Mouse (Mus musculus): ENCODE measurements around the gene Aldh1l1. TPM values are rescaled to one million over a fixed set of nuclear protein-coding genes. Genes with fewer than 3 reads are reported as not detected.
A peak's percentile ranks its signal among the peaks of the same experiment; 100 is the strongest.

Aldh1l1 gene
- polyA plus RNA-seq, 1 experiment from 2014 or later: 6.5 TPM

- H3K4me1 ChIP-seq (ENCODE audit: control insufficient read depth, insufficient read depth, low read length): peaks cover 15% of the 10 kb centered on the region
- 73% methylated on average over 3 of the region's 3 CpGs for WGBS
- H3K9ac ChIP-seq (ENCODE audit: low read length): no peak overlapping the region
- no peak overlapping the region for H3K4me3 ChIP-seq (ENCODE audit: low read length)
- H3K36me3 ChIP-seq (ENCODE audit: control insufficient read depth, insufficient read depth): no peaks in the 10 kb centered on the region
- H3K4me2 ChIP-seq (ENCODE audit: low read depth, low read length): no peak overlapping the region
- no peaks in the 10 kb centered on the region; the same call in 1 of the 2 replicates for H3K27me3 ChIP-seq (ENCODE audit: control insufficient read depth, insufficient read depth, low read length)
- no peaks in the 10 kb centered on the region for H3K9me3 ChIP-seq (replicated peaks; ENCODE audit: control insufficient read depth, low read length)
- no peak overlapping the region for H3K27ac ChIP-seq (ENCODE audit: low read length)
- no peak for ATAC-seq (replicated peaks; ENCODE audit: extremely low read depth, insufficient read depth, low FRiP score)
These were observed 7.9 kb downstream of the Aldh1l1 start for GRCm38 (mm10) chr6:90494155-90494554.

DNA sequence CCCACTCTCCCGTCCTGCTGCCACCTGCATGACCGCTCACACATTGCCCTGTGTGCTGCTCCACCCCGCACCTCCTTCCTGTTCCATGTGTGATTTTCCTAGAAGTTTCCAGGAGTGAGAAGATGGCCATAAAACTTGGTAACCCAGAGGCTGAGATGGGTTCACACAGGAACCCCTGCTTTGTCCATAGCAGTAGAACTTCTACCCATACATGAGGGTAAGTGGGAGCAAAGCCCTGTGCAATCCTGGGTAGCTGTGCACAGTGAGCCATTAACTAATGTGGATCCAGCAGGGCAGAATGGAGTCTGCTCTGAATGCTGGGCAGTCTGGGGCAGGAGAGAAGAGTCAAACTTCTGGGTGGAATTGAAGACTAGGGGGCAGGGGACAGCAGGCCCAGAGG is 8.3 kb downstream of the Aldh1l1 start:
- H3K9me3 ChIP-seq (replicated peaks; ENCODE audit: control insufficient read depth, low read length): no peaks in the 10 kb centered on the region
- 88% methylated on average over 3 of the region's 3 CpGs for WGBS
- H3K4me2 ChIP-seq (ENCODE audit: low read depth, low read length): no peak overlapping the region
- H3K4me3 ChIP-seq (ENCODE audit: low read length): no peak overlapping the region
- no peaks in the 10 kb centered on the region for H3K36me3 ChIP-seq (ENCODE audit: control insufficient read depth, insufficient read depth)
- H3K27me3 ChIP-seq (ENCODE audit: control insufficient read depth, insufficient read depth, low read length): no peaks in the 10 kb centered on the region; the same call in 1 of the 2 replicates
- H3K9ac ChIP-seq (ENCODE audit: low read length): no peak overlapping the region
- peaks cover 19% of the 10 kb centered on the region for H3K4me1 ChIP-seq (ENCODE audit: control insufficient read depth, insufficient read depth, low read length)
- no peak for ATAC-seq (replicated peaks; ENCODE audit: extremely low read depth, insufficient read depth, low FRiP score)
- no peak overlapping the region for H3K27ac ChIP-seq (ENCODE audit: low read length)

DNA sequence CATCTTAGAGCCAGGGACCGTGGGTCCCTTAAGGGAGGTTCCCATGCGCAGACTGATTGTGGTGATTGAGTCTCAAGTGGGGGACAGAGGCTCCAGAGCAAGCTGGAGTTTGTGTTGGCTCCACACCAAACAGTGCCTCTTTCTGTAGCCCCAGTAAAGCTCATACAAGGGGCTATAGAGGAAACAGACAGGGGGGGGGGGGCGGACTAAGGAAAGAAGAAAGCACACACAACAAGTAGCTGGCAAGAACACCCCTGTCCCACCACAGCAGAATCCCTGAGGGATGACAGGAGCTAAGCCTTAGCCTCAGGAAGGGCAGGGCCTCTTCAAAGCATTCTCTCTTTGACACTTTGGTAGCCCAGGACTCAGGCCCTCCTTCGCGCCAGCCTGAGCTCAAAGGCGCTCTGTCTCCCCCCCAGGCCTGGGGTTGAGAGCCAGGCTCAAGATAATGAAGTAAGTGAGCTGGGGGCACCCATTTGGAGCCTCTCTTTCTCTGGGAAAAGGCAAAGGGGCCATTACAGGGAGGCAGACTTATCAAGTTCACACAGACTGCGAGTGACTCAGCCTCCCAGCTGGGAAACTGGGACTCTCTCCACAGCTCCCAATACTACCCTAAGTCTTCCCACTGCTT is 9.2 kb downstream of the Aldh1l1 start:
- Histone ChIP-seq H3K9ac (ENCODE audit: low read length) (peak overlapping the region; percentile 47), H3K4me1 (ENCODE audit: control insufficient read depth, insufficient read depth, low read length) (peaks cover 23% of the 10 kb centered on the region), H3K9me3 (replicated peaks; ENCODE audit: control insufficient read depth, low read length) (no peaks in the 10 kb centered on the region), H3K36me3 (ENCODE audit: control insufficient read depth, insufficient read depth) (no peaks in the 10 kb centered on the region), H3K4me3 (ENCODE audit: low read length) (no peak overlapping the region), H3K4me2 (ENCODE audit: low read depth, low read length) (no peak overlapping the region), H3K27ac (ENCODE audit: low read length) (peak overlapping the region; percentile 80), H3K27me3 (ENCODE audit: control insufficient read depth, insufficient read depth, low read length) (no peaks in the 10 kb centered on the region; the same call in 1 of the 2 replicates)
- 40% methylated on average over 7 of the region's 7 CpGs for WGBS
- peak; percentile 44 for ATAC-seq (replicated peaks; ENCODE audit: extremely low read depth, insufficient read depth, low FRiP score)

- Histone ChIP-seq H3K4me3 (ENCODE audit: low read length) (no peak overlapping the region), H3K27ac (ENCODE audit: low read length) (peak overlapping the region; percentile 2; the same call in 1 of the 2 replicates), H3K9me3 (replicated peaks; ENCODE audit: control insufficient read depth, low read length) (no peaks in the 10 kb centered on the region), H3K9ac (ENCODE audit: low read length) (no peak overlapping the region), H3K4me1 (ENCODE audit: control insufficient read depth, insufficient read depth, low read length) (peaks cover 27% of the 10 kb centered on the region), H3K4me2 (ENCODE audit: low read depth, low read length) (no peak overlapping the region), H3K27me3 (ENCODE audit: control insufficient read depth, insufficient read depth, low read length) (no peaks in the 10 kb centered on the region; the same call in 1 of the 2 replicates), H3K36me3 (ENCODE audit: control insufficient read depth, insufficient read depth) (no peaks in the 10 kb centered on the region)
- WGBS: 36% methylated on average over 3 of the region's 3 CpGs
- ATAC-seq (replicated peaks; ENCODE audit: extremely low read depth, insufficient read depth, low FRiP score): no peak
These were observed 10.0 kb downstream of the Aldh1l1 start for GRCm38 (mm10) chr6:90496217-90496616.

DNA sequence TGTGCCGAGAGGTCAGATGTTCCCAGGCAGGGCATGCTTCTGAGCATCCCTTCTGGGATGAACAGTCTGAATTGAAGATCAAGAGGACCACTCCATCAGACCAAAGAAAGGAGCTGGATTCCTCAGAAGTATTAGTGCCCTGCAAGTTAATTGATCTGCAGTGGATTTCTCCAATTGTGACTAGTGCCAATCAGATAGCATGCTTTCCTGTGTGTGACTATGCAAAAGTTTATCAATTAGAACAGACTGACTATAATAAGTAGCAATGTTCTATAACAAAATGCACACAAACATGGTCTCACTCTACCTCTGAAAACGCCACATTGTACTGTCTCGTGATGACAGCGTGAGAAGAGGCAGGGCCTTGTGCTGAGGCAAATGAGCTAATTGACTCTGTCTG is 13.3 kb downstream of the Aldh1l1 start:
- Histone ChIP-seq H3K4me3 (ENCODE audit: low read length) (no peak overlapping the region), H3K4me1 (ENCODE audit: control insufficient read depth, insufficient read depth, low read length) (peaks cover 32% of the 10 kb centered on the region), H3K4me2 (ENCODE audit: low read depth, low read length) (no peak overlapping the region), H3K9me3 (replicated peaks; ENCODE audit: control insufficient read depth, low read length) (no peaks in the 10 kb centered on the region), H3K9ac (ENCODE audit: low read length) (no peak overlapping the region), H3K27ac (ENCODE audit: low read length) (peak overlapping the region; percentile 29; the same call in 1 of the 2 replicates), H3K27me3 (ENCODE audit: control insufficient read depth, insufficient read depth, low read length) (no peaks in the 10 kb centered on the region; the same call in 1 of the 2 replicates), H3K36me3 (ENCODE audit: control insufficient read depth, insufficient read depth) (no peaks in the 10 kb centered on the region)
- no peak for ATAC-seq (replicated peaks; ENCODE audit: extremely low read depth, insufficient read depth, low FRiP score)
- 47% methylated on average over 4 of the region's 4 CpGs for WGBS

DNA sequence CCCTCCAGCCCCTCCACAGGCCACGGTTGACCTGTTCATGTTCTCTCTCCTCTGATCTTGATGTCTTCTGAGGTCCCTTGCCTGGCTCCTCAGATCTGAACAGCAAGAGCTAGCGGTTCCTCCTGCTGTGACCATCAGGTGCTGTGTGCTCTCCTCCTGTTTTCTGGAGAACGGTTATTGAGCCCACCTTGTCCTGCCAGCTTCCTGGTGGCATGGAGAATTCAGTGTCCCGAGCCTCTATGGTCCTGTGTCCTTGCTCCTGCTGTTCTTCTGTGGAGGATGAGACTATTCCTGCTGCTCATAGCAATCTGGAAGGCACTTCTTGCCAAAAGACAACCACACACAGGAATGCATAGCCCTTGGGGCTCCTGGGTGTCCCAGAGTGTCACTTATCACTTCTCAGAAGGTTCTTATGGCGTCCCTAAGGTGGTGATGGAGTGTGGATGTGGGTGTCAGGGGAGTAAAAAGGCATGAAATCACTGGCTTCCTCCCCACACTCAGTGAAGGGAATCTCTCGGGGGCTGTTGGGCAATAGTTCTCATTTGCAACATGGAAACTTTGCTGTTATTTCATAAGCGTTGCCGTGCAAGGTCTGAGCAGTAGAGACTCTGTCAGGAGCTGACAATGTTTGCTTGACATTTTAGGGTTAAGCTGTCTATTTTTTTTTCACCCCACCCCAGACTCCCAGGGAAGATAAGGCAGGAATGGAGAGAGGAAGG is 15.2 kb downstream of the Aldh1l1 start:
- Histone ChIP-seq H3K27ac (ENCODE audit: low read length) (no peak overlapping the region), H3K9ac (ENCODE audit: low read length) (no peak overlapping the region; the same call in 1 of the 2 replicates), H3K4me1 (ENCODE audit: control insufficient read depth, insufficient read depth, low read length) (peaks cover 31% of the 10 kb centered on the region), H3K9me3 (replicated peaks; ENCODE audit: control insufficient read depth, low read length) (no peaks in the 10 kb centered on the region; the same call in 1 of the 2 replicates), H3K36me3 (ENCODE audit: control insufficient read depth, insufficient read depth) (no peaks in the 10 kb centered on the region), H3K4me3 (ENCODE audit: low read length) (no peak overlapping the region), H3K27me3 (ENCODE audit: control insufficient read depth, insufficient read depth, low read length) (no peaks in the 10 kb centered on the region; the same call in 1 of the 2 replicates), H3K4me2 (ENCODE audit: low read depth, low read length) (no peak overlapping the region)
- ATAC-seq (replicated peaks; ENCODE audit: extremely low read depth, insufficient read depth, low FRiP score): no peak
- WGBS: 56% methylated on average over 8 of the region's 8 CpGs

GRCm38 (mm10) chr6:90505906-90506305 is 19.7 kb downstream of the Aldh1l1 start:
- H3K36me3 ChIP-seq (ENCODE audit: control insufficient read depth, insufficient read depth): no peaks in the 10 kb centered on the region
- no peak overlapping the region for H3K4me3 ChIP-seq (ENCODE audit: low read length)
- no peaks in the 10 kb centered on the region for H3K27me3 ChIP-seq (ENCODE audit: control insufficient read depth, insufficient read depth, low read length)
- H3K9me3 ChIP-seq (replicated peaks; ENCODE audit: control insufficient read depth, low read length): no peaks in the 10 kb centered on the region; the same call in 1 of the 2 replicates
- peaks cover 52% of the 10 kb centered on the region for H3K4me1 ChIP-seq (ENCODE audit: control insufficient read depth, insufficient read depth, low read length)
- H3K9ac ChIP-seq (ENCODE audit: low read length): no peak overlapping the region
- peak overlapping the region; percentile 85 for H3K27ac ChIP-seq (ENCODE audit: low read length)
- ATAC-seq (replicated peaks; ENCODE audit: extremely low read depth, insufficient read depth, low FRiP score): no peak
- WGBS: 16% methylated on average over 6 of the region's 6 CpGs
- no peak overlapping the region for H3K4me2 ChIP-seq (ENCODE audit: low read depth, low read length)

DNA sequence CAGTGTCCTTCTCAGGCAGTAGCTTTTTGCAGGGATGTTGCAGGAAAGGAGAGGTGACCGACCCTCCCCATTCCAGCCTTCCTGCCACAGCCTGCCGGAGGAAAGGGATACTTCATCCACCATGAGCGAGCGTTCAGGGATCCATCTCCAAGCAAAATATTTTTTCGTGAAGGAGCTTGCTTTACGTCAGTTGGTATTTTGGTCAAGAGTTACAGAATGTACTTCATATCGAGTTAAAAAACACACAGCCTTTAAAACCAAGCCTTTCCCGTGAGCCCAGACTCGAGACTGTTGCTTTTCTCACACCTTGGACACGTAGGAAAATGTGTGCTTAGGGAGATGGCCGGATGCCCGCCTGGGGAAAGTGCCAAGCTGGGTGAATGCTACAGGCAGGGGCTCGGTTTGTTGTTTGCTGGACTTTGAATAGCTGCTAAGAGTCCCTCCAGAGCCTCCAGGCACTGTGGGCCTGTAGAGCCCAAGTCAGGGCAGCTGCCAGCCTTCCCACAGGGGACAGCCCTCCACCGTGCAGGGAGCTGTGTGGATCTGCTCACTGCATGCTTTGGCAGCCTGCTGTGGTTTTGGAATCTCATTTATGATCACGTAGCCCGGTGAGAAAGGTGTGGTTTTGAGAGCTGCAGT is 20.6 kb downstream of the Aldh1l1 start:
- peak; percentile 72 for ATAC-seq (replicated peaks; ENCODE audit: extremely low read depth, insufficient read depth, low FRiP score)

GRCm38 (mm10) chr6:90507443-90507842 is 21.2 kb downstream of the Aldh1l1 start:
- H3K4me1 ChIP-seq (ENCODE audit: control insufficient read depth, insufficient read depth, low read length): peaks cover 45% of the 10 kb centered on the region
- H3K9me3 ChIP-seq (replicated peaks; ENCODE audit: control insufficient read depth, low read length): no peaks in the 10 kb centered on the region; the same call in 1 of the 2 replicates
- ATAC-seq (replicated peaks; ENCODE audit: extremely low read depth, insufficient read depth, low FRiP score): no peak
- peak overlapping the region; percentile 28 for H3K9ac ChIP-seq (ENCODE audit: low read length)
- H3K4me3 ChIP-seq (ENCODE audit: low read length): no peak overlapping the region
- peak overlapping the region; percentile 85 for H3K27ac ChIP-seq (ENCODE audit: low read length)
- no peaks in the 10 kb centered on the region for H3K27me3 ChIP-seq (ENCODE audit: control insufficient read depth, insufficient read depth, low read length)
- H3K4me2 ChIP-seq (ENCODE audit: low read depth, low read length): peak overlapping the region; percentile 3; the same call in 1 of the 2 replicates
- H3K36me3 ChIP-seq (ENCODE audit: control insufficient read depth, insufficient read depth): no peaks in the 10 kb centered on the region

More for the DNA sequence above, 20.6 kb downstream of the Aldh1l1 start:
- peak overlapping the region; percentile 3; the same call in 1 of the 2 replicates for H3K4me2 ChIP-seq (ENCODE audit: low read depth, low read length)
- no peaks in the 10 kb centered on the region; the same call in 1 of the 2 replicates for H3K9me3 ChIP-seq (replicated peaks; ENCODE audit: control insufficient read depth, low read length)
- H3K36me3 ChIP-seq (ENCODE audit: control insufficient read depth, insufficient read depth): no peaks in the 10 kb centered on the region
- H3K27me3 ChIP-seq (ENCODE audit: control insufficient read depth, insufficient read depth, low read length): no peaks in the 10 kb centered on the region
- H3K9ac ChIP-seq (ENCODE audit: low read length): peak overlapping the region; percentile 28
- H3K27ac ChIP-seq (ENCODE audit: low read length): peak overlapping the region; percentile 85
- 22% methylated on average over 16 of the region's 16 CpGs for WGBS
- H3K4me3 ChIP-seq (ENCODE audit: low read length): no peak overlapping the region
- peaks cover 45% of the 10 kb centered on the region for H3K4me1 ChIP-seq (ENCODE audit: control insufficient read depth, insufficient read depth, low read length)

Measured in heart, embryonic 16.5 days (tissue).